Mouse (Mus musculus) A20 (cell line): ENCODE data around the gene Cpne4.

Source experiments
- DNase-seq: peaks from one replicate; pipeline ENCODE4 v3.0.0-alpha.2; 2011; ENCODE audit warnings: low read depth, low spot score

The Cpne4 gene

DNA sequence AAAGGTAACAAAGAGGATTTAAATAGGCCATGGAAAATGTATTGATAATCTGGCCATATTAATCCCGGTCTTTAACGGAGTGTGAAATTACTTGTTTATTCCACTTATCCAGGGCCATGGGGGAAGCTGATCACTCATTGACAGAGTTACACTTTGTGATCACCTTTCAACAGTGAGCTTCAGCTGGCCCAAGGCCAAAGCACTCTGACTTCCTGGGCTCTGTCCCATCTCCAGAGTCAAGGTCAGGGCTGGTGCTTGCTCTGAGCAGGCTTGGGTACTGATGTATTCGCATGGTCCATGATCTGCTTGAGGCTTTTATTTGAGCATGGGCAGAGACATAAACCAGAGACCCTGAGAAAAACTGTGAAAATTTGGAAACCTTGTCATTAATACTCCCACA is 131.5 kb downstream of the Cpne4 start:
- DNase-seq = no peak

DNA sequence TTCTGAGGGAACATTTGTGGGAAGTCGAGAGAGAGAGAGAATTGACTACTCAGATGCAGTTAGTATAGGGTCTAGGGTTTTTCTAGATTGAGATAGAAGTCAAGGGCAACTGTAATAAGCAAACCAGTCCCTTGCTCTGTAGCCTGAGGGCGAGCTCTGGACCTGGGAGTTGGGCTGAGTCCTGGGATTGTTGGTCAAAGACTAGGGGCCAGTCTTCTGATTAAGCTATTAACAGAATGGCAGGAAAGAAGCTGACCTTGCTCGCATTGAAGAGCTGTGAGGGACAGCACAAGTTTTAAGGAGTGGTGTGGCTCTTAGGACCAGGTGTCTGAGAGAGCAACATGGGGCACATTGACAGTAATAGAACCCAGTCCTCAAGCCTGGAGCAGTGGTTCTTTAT is 140.0 kb downstream of the Cpne4 start:
- DNase-seq = no peak

DNA sequence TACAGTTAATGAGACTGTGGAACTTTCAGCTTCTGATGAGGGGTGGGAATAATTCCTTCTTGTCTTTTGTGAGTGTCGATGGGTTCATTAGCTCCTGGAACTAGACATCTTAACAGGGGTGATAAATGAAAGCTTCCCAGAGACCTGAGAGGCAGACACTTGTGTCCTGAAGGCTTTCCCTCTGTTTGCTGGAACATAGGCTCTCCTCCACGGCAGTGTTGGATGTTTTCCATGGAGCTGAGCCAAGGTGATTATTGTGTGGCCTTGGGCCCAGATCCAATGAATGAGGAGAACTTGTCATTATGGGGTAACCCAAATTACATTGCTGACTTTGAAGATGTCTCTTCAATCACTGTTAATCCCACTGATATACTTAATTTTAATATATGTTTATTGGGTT is 146.1 kb downstream of the Cpne4 start:
- no peak for DNase-seq

DNA sequence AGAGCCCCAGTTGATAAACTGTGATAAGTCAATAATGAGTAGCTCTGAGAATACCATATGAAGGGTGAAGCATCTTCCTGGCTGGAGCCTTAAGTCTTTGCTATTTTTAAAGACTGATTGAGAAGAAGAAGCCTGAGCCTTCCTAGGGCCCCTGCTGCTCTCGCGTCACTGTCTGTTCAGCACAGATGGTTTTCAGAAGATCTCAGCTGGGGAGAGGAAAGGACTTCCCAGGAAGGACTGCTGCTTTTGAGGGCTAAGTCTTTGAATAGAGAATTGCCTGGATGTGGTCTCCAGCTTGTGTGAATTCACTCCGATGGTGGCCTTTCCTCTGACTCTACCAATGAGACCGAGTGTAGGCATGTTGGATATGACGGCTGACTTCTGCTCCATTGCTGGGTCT is 163.7 kb downstream of the Cpne4 start:
- DNase-seq = no peak

DNA sequence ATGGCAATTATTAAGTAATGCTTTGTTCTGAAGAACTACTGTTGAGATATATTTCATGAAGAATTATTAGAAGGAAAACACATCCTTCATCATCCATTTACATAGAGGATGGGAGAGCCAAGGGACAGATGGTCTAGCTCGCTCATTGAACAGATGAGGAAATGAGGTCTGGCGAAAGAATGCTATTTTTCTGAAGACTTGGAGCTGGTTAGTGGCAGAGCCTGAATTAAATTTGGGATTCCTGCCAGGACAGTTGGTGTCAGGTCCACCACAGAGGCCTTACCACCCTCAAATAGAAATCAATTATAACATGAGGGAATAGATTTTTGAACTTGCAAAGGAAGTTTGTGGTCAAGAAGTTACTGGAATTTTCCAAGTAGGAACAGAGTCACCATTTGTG is 178.2 kb downstream of the Cpne4 start:
- DNase-seq = no peak

DNA sequence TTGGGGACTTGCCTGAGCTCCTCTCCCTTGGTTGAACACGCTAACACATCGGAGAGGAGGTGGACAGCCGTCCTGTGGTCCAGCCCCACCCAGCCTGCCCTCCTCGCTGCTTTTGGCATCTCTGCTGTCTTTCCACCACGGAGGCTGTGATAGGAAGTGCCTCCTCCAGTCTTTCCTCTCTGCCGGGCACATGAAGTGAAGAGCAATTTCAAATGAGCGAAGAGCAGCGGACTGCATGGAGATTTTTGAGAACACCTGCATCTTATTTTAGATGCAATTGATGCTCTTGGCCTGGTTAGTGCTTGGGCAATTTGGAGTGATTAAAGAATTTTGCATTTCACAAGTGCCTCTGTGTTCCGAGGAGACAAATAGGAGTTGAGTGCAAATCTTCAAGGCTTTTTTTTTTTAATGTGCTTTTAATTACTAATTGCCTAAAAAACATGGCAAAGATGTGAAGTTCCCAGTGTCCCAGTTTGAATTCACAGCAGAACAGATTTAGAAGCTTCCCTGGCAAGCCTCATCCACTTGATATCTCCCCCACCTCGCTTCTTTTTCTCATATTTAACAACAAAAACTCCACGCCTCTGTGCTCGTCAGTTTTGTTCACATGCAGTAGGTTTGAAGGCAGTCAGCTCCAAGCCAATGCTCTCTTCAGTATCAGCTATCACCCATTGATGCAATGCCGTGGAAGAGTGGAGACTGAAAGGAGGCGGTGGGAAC is 195.7 kb downstream of the Cpne4 start:
- no peak for DNase-seq

DNA sequence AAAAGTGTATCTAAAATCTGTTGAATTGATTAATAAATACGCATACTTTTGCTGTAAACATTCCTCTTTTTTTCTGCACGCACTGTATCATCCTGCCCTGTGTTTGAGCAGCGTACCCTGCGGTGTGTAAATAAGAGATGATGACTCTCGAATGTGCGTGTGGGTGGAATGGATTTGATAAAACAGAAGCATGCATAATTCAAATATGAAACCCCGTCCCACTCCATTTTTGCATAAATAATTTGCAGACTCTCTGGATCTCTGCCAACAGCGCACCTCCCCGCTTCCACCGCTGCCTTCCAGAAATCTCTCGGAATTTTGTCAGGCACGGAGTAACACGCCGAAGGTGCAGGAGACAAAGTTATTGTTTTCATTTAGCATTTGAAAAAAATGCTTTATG is 208.4 kb downstream of the Cpne4 start:
- DNase-seq = no peak

DNA sequence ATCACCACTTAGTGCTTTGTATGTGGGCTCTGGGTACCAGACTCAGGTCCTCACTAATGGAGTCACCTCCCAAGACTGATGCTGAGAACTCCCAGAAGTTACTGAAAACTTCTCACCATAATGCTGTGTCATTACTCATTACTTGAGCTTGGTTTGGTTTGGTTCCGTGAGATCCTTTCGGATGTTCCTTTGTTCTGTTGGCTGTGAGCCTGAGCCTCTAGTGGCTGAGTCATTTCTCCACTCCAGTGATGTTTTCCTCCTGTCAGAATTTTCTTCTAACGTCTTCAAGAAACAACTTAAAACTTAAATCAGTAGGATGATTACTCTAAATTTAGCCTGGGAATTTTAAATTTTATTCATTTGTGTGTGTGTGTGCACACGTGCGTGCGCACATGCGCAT is 212.9 kb downstream of the Cpne4 start:
- DNase-seq = no peak

DNA sequence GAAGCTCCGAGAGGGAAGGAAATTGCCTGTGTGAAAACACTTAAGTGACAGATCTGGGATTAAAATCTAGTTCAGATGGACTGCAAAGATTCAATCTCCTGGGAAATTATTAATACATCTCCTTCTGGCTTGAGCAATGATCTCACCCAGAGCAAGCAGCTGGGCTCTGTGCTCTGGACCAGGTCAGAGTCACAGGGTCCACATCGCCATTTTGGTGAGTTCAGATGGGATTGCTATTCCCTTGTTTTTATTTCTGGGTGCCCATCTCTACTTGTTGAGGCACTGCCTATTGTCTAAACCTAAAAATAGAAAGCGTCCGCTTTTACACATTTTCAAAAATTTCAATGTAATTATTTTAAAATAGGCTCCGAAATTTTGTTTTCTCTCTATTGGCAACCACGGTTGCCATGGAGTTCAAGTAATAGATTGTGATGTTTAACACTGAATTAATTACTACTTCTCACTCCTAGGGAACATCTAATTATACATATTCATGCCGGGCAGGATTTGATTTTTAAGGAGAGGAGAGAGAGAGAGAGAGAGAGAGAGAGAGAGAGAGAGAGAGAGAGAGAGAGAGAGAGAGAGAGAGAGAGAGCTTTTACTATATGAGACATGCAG is 229.2 kb downstream of the Cpne4 start:
- DNase-seq = no peak

DNA sequence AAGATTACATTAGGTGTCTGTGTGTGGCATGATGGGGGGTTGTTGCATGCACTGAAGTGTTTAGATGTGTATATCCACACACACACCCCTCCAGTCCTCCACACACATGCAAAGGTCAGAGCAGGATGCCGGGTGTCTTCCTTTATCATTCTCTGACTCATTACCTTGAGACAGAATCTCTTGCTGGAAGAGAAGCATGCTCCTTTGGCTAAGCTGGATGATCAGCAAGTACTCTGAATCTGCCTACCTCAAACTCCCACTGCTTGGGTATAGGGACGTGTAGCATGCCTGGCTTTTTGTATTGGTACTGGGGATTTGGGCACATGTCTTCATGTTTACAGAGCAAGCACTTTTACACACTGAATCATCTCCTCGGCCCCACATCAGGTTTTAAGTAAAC is 230.0 kb downstream of the Cpne4 start:
- no peak for DNase-seq

DNA sequence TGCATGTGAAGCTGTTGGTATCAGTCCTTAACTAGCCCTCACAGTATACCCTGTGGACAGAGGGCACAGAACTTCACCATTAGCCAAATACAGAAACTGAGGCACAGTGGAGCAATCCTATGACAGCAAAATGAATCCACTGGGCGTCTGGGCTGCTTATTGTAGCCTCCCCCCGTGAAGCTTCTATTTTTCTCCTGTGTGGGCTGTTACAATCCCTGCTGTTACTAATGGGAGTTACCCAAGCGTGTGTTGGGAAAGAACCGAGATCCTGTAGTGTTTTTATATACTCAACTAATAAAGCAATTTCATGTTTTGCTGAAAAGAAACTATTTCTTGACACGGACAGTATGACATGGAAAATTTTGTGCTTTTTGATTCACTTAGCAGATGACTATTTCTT is 230.7 kb downstream of the Cpne4 start:
- no peak for DNase-seq

DNA sequence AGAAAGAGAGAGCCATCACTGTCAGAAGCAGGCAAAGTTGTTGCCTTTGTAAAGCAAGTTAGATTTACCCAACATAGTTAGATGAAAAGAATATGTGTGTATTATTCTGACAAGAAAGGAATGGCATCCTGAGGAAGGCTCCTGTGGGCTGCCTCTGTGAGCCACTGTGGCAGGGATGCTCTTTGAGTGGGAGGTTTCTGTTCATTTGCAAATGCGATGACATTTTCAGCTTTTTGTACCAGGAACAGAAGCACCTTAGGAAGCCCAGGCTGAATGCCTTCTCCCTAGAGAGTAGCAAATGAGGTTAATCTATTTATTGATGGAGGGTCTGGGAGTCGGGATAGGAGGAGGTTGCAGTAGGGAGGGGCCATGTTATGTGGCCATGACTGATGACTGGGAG is 249.5 kb downstream of the Cpne4 start:
- DNase-seq = no peak

DNA sequence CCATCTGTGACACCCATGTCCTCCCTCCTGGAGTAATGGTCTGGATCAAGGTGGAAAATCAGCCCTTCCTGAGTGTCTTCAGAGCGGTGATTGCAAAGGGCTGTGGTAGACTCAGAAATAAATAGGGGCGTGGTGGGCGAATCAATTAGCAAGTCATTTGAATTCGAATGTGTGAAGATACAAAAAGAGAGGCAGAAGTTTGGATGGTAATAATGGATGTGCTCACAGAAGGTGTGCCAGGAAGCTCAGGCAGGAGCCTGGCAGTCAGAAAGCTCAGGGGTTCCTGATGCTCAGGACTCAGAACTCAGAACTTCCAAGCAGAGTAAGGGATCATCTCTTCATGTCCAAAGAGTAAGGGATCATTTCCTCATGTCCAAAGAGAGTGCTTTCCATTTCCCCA is 257.7 kb downstream of the Cpne4 start:
- DNase-seq = no peak

DNA sequence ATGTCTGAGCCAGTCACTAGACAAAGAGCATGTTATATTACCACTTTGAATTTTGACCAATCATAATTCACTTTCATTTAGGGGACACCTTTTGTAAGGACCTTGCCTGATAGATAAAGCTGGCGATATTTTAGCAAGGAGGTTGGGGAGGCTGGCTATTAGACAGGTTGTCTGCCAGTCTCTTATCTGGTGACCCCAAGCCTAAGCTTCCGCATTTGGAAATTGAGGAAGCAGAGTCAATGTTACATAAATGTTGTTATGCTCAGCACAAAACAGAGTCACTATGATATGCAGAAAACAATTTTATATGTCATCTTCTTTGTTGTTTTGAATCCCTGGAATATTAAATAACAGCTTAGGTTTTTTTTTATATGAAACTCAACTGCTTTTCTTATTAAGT is 267.6 kb downstream of the Cpne4 start:
- DNase-seq = no peak

DNA sequence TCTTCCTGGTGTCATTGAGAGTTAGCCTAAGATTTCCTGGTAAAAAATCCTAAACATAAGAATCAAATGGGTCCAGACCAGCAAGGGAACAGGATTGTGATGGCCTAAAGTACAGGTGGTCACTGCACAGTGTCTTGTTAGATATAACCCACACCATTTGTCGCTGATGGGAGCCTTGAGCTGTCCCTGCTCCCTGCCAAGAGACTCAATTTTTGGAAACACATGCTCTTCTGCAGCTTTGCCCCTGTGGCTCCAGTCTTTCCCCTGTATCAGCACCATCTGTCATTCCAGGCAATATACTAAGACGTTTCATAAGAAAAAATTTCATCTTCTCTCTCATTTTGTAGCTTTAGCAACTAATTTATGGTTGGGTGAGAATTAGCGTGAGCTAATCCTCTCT is 281.6 kb downstream of the Cpne4 start:
- no peak for DNase-seq

DNA sequence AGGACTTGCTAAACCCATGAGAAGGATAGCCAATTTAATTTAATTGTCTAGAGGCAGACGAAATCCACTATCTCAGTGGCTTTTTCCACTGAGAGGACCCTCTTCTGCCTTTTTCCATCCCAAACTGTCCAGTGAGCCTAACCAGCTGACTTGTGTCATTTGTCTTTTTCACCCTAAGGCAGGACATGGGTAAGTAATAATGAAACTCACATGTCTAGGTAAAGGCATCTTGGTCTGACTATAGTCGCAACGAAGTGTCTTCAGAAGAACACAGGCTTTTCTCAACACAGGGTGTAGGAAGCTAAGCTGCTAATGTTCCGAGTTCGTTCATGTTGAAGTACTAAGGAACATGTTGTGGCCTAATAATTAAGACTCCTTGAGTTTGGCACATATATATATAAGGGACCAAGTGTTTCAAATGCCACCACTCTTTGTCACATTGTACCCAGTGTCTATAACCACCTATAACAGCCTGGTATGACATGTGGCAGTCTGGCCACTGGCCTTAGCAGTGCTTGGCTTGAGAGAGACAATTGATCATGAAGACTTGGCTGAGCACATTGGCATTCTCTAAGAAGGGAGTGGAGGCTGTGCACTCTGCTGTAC is 286.0 kb downstream of the Cpne4 start:
- DNase-seq = no peak

DNA sequence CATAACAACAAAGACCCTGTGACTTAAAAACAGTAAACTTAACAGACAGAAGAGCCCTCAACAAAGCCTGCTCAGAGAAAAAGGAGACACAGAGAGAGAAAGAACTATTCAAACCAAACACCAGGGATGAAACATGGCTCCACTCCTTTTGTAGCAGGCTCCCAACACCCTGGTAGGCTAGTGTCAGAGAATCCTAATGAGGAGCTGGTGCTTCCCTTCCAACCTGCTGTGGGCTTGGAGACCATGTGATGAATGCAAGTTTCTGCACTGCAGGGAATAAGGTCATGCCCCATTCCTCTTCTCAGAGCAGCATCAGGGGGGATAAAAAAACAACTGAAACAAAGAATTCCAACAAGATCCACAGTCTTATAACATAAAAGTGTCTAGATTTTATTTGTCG is 290.8 kb downstream of the Cpne4 start:
- no peak for DNase-seq

DNA sequence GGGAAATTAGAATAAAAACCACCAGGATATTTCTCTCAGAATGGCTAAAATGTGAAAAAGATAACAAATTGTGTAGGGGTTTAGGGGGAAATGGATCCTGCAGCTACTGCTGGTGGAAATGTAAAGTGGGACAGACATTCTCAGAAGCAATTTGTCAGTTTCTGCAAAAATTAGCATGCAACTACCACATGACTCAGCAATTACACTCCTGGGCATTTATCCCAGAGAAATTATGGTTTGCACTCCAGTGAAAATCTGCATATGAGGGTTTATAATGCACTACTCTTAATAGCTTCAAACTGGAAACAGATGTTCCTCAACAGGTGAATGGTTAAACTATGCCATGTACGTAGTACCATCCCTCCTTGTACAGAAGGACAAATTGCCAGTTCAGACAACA is 294.2 kb downstream of the Cpne4 start:
- DNase-seq = no peak

DNA sequence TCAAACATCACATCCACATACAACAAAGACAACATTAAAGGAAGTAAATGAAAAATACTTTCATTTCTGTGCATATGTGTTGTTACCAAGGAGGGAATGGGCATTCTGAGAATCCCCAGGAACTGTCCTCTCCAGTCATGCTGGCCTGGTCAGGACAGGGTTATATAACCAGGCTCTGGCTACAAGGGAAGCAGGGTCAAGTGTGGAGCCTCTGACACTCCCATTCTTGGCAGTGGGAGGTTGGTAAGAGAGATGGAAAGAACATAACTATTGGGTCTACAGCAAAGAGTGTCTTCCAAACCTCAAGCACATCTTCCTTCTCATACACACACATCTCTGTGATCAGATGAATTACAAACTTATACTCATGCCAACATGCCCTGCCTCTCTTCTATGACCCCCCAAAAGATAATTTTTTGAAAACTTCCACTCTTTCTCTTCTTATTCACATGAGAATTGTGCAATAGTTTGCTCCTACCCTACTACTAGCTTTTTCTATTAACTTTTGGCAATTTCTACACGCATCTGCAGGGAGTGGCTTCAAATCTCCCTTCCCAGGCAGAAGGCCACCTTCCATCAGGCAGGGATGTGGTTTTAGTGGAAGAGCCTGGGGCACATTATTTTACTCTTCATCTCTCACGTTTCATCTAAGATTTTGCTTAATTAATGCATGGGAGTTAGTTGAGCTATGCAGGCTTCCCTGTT is 298.3 kb downstream of the Cpne4 start:
- no peak for DNase-seq

DNA sequence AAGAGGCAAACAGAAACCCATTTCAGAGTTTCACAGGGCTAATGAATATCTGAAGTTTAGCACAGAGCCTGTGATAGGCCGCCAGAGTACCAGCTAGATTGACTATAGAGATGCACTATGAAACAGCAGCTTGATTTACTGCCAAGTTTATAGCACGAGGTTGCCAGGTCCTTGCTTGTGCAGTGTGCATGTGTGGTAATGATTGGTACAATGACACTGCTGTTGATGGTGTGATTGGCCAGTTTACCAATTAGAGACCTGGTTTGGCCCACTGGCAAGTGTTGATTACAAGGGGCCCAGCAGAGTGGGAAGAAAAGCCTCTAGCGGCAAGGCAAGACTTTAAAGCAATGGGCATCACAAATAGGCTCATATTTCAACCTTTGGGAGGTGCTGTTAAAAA is 306.6 kb downstream of the Cpne4 start:
- no peak for DNase-seq

DNA sequence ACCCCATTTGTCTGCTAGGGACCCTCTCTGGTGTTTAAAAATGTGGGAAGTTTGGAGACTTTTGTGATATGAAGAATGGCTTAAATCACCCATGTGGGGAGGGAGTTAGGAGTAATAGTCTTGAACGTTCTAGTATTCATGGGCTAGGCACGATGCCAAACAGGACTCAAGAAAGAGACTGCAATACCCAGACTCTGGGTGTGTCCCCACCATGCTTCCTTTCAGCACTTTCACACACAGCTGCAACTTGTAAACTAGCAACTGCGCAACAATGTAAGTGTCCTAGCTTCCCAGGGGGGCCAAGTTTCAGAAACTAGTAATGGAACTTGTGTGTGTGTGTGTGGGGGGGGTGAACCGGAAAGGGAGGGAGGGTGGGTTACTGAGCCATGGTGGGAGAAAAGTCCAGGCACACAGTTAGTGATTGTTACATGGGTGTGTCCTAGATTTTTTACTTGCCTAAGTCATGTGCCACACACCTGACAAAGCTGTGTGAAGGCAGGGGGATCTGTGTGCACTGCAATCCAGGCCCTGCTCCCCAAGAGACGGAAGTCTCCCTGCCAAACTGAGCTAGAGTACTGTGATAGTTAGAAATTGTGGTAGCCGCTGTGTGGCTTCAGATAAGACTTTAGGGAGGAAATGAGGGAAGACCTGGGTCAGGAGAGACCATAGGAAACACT is 307.3 kb downstream of the Cpne4 start:
- DNase-seq = no peak

DNA sequence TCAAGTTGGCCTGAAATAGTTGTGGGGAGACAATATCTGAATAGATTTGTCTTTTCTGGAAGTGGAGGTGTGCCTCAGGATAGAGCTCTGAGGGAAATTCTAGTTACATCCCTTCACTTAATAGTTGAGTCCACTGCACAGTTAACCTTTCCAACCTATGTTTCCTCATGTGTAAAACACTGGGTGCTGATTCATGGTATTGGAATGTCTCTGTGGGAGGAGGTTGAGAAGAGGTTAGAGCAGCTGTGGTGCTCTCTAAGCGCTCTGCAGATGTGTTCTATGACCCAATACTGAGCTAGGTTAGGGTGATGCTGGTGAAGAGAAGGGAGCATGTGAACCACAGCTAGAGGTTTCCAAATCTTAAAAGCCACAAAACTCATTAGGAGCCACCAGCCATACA is 318.7 kb downstream of the Cpne4 start:
- no peak for DNase-seq
